Mouse (Mus musculus) ES-CJ7 (cell line): ENCODE results near the gene Erich6b.

Experiments
- DNase-seq: peaks from one replicate; pipeline ENCODE4 v3.0.0; 2011; ENCODE audit warnings: low read depth, low spot score

The Erich6b gene

GRCm38 (mm10) chr14:75642080-75642479, at the start of gene Erich6b:
Erich6b (plus strand) TSS chr14:75642259.
- no peak for DNase-seq

DNA sequence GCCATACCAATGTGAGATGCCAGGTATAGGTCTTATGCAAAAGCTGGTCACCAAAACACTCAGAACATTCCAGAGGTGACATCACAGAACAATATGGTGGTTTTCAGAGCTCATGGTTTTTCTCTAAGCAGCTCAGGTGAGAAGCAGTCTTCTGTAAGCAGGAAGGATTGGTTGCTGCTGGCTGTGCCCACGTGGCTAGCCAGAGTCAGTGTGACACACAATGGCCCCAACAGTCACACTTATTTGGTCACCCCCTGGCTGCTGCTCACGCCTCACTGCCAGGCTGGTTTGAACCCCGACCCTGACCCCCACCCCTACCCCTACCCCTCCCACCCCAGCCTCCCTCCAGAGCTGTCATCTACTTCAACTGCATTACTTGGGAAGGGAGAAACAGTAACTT, 49.1 kb upstream of the Erich6b start, which contains the start of gene Spert:
TSS of gene Spert (minus strand) at position 139 of the 400 bp plus-strand sequence.
- no peak for DNase-seq

- no peak for DNase-seq
These were observed 32.9 kb upstream of the Erich6b start for GRCm38 (mm10) chr14:75609176-75609575.

GRCm38 (mm10) chr14:75616375-75616774, 25.7 kb upstream of the Erich6b start:
- DNase-seq: no peak

- DNase-seq: no peak
These were observed 19.1 kb upstream of the Erich6b start for GRCm38 (mm10) chr14:75622984-75623383.

DNA sequence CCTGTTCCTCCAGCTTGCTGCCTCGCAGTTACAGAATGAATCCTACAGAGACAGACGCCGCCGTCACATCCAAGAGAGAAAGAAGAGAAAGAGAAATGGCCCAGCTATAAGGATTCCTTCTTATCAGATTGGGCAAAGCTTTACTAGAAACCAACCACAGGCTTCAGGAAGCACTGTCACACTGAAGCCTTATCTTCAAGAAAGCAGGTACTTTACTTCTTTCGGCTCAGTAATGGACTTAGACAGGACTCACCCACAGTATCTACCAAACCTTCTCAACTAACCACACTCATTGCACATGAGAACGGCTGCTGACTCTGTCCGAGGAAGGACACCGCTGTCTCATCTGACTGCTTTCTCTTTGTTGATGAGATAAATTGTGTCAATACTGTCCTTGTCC, 13.2 kb upstream of the Erich6b start:
- no peak for DNase-seq

DNA sequence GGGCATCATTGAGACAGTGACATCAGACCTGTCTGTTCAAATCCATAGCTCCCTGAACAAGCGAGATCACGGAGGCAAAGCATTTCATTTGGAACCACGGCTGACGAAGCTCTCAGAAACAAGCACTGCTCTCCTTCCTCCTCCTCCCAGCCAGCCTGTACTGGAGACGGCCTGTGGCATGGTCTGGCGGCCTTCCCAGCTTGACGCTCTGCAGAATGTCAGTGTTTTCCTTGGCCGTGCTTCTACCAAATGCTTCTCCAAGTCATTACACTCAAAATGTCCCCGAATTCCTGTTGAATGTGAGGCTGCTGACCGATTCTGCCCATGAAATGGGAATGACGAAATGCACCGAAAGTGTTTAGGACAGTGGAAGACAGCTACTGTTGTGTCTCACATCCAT, 6.7 kb upstream of the Erich6b start:
- DNase-seq: no peak

DNA sequence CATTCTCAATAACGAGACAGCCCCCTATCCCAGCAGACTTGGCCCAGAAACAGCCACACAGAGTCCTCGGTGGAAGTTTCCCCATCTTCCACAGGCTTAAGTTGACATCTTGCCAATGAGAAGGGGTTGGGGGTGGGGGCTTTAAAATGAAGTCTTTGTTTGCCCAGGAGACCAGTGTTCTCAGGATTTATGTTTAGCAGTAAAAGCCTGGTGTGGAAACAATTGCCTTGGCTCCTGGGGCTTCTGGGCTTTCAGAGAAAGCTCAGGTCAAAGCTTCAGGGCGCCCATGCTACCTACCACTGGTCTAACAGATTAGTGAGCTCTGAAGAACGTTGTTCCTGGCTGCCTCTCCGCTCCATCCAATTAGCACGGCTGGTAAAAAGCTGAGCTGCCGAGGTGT, 6.0 kb upstream of the Erich6b start:
- no peak for DNase-seq

- no peak for DNase-seq
These were observed 4.4 kb upstream of the Erich6b start for GRCm38 (mm10) chr14:75637641-75638040.

DNA sequence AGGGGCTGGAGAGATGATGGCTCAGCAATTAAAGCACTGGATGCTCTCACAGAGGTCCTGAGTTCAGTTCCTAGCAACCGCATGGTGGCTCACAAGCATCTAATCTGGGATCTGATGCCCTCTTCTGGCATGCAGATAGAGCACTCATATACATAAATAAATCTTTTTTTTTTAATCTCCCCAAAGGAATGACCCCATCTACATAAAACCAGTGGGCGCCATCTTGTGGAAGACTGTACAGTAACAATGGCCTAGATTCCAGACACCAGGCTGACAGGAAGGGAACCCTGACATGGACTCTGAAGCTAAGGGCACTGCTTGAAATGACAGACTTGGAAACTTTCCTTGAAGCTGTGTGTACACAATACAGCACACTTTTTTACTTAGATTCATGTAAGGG, 1.2 kb upstream of the Erich6b start:
- peak; percentile 38 for DNase-seq

DNA sequence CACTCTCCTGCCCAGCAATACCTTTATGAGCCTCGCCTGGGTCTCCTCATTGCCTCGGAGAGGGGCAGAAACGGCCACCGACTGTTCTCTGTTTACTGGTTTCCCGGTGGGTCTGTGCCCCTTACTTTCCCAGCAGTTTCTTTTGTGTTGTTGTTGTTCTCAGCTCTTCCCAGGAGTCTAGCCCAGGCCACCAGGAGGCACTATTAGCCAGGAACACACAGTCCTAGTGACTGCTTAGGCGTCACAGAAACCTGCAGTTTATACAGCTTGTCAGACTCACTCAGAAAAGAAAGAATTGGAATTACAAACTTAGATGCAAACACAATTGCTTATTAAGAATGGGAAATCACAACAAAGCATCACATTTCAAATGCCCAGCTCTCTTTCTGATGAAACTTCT, 690 bp upstream of the Erich6b start:
- DNase-seq: peak; percentile 38

DNA sequence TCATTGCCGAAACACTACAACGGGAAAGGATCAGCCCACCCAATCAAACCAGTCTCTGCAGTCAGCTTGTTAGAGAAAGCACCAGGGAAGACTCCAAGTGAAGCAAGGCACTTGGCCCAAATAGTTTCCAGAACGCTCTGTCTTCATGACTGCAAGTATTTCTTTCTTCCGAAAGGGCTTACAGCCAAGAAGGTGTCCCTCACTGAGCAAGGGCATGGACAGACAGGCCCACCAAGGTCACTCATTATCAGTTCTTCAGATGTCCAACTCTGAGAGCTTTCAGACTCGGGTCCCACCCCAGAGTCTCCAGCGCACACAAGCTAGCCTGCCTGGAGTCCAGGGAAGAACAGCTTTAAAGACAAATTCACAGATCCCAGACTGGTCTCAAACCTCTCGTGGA, 3.4 kb downstream of the Erich6b start:
- no peak for DNase-seq

DNA sequence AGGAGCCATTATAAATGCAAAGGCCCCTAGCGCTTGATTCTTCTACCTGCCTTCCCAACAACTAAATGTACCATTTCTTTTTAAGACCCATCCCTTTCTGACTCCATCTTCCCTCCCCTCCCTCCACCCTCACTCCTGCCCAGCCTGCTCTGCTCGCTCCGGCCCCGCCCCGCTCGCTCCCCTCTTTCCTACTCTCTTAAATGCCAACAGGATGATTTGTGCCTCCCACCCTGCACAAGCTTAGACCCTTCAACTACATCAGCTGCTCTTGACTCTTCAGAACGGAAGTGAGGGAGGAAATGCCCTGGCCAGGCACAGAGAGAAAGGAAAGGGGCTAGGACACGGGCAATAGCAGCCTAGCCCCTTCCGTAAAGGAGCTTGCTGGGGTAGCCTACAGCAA, 4.0 kb downstream of the Erich6b start:
- DNase-seq: no peak

DNA sequence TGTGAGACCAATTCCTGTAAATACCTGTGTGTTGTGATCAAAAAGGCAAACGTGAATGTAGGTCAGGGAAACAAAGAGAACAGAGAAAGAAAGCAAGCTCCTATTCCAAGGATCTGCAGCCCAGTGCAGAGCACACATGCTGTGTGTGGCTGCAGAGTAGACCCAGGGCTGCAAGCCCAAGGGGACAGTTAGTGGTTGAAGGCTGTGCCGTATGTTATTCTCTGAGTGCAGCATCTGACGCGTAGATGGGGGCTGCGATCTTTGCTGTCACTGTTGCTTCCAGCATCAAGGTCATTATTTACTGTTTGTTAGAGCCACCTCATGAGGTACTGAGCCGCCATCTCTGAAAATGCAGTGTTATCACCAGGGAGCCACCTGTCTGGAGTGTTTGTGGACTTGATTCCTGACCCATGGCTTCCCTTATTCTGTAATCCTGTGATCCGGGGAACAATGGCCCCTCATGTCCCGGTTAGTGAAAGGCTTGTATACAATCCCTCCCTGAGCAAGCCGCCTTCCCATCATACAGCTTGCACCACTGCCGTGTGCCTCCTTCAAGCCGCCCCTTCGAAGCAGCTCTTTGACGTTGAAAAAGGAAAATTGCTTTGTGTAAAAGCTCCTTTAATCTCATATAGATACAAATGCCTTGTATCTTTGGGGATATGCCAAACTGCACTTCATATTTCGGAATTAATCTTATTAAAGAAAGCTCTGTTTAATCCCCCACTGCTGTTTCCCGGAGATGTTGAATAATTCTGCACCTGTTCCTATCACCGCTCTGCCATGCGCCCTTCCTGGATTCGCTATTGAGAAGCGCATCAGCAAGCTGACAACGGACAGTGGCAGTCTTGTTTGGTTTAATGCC, 5.1 kb downstream of the Erich6b start:
- DNase-seq: no peak

DNA sequence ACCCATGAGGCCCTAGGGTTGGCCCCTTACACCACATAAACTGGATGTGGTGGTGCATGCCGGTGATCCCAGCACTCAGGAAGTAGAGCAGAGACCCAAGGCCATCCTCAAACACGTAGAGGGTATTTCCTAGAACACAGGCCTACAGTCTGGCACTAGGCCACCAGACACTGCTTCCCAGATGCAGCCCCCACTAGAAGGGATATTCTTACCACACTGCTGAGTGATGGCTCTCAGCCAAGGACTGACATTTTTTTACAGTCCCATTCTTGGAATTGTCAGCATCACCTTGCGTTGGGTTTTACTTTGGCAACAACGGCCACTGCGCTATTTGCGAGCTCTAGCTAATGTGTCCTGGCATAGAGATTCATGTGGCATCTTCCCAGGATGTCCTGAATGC, 18.9 kb downstream of the Erich6b start:
- DNase-seq: no peak

DNA sequence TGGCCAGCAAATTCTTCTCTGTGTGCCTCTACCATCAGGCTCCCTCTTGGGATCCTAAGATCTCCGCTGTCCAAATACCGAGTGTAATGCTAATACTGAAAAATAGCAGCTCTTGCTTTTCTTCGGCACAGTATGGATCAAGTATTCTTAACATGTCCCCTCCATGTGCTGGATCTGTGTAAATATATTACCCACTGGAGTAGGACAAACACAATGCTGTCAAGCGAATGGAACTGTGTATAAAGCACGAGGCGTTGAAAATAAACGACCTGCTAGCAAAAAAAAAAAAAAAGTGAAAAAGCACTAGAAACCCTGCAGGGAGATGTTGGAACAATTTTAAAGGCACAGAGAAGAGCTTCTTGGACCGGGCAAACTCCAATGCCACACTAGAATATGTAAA, 19.5 kb downstream of the Erich6b start:
- no peak for DNase-seq

GRCm38 (mm10) chr14:75665430-75666180, 23.5 kb downstream of the Erich6b start:
- DNase-seq: no peak

GRCm38 (mm10) chr14:75669085-75669645, 27.1 kb downstream of the Erich6b start:
- no peak for DNase-seq

GRCm38 (mm10) chr14:75676316-75676715, 34.3 kb downstream of the Erich6b start:
- DNase-seq: no peak

GRCm38 (mm10) chr14:75690428-75690827, 48.4 kb downstream of the Erich6b start:
- DNase-seq: no peak

- DNase-seq: no peak
These were observed 54.0 kb downstream of the Erich6b start for GRCm38 (mm10) chr14:75696096-75696495.

DNA sequence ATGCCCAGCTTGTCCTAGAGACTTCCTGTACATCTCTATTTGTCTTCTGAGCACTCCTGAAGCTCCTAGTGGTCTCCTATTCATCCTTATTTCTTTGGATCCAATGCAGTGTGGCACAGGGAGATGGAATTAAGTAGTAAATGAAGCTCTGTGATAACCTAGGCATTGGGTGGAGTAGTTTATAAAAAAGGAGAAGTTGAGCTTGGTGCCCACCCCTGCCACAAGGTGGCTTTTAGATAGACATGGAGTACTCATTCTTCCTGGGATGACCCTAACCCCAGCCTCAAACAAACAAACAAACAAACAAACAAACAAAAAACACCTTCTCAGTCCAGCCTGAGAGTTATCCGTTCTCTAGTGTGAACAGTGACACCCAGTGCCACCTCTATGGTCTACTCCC, 55.9 kb downstream of the Erich6b start:
- DNase-seq: no peak

GRCm38 (mm10) chr14:75706647-75707046, 64.6 kb downstream of the Erich6b start:
- no peak for DNase-seq
